Mouse (Mus musculus) heart, adult 2 months (tissue): ENCODE data around the gene Lingo2.

Experiments
- CTCF ChIP-seq: fragments of 200-600 bp; IDR thresholded peaks from 2 replicates; pipeline ENCODE4 v1.8.1; 2022; ENCODE audit warnings: antibody characterized with exemption, mild to moderate bottlenecking, moderate library complexity
- EP300 ChIP-seq: fragments of 200-500 bp; IDR thresholded peaks from 2 replicates; pipeline ENCODE4 v1.6.1; 2011; ENCODE audit warnings: low read depth, low read length, control low read depth; ENCODE audit not compliant: insufficient read depth
- POLR2A ChIP-seq: fragments of 200-500 bp; IDR thresholded peaks from 2 replicates; pipeline ENCODE4 v1.6.1; 2011; ENCODE audit warnings: mild to moderate bottlenecking, low read depth, low read length, control low read depth; ENCODE audit not compliant: insufficient read depth

DNA sequence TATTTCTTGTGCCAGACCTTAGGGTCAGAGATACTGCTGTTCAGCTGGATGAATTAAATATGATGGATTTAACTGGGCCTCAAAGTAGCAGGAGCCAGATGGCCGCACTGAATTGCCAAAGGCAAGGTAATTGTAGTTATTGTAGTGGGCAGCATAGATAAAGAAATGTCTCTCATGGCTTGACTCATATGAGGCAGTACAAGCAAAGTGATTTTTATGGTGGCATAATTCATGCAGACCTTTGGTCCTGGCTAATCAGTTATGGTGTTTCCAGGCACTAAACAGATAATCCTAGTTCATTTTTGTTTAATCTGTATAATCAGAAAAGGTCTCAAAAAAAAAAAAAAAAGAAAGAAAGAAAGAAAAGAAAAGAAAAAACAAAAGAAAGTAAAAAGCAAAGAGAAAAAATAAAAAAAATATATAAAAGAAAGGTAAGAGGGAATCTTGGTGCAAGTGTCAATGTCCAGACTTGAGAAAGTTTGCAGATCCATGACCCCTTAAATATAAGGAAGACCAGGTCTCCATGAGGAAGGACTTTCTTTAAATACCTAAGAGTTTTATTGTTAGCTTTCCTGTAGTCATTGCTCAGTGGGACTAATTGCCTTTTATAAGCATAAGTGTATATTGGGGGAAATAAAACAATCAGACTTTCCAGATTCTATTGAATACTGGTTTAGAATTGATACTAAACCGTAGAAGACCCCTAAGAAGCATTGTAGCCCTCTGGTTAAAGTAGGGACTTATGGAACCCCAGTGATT, 959.4 kb downstream of the Lingo2 start:
- TF ChIP-seq POLR2A = no peak
- TF ChIP-seq CTCF = no peak
- TF ChIP-seq EP300 = no peak
